Mouse (Mus musculus): ENCODE data around the gene Trim17. TPM values are rescaled to one million over a fixed set of nuclear protein-coding genes. Genes with fewer than 3 reads are reported as not detected.

The Trim17 gene
- polyA plus RNA-seq, 1 experiment from 2014 or later: 0.35 TPM

DNA sequence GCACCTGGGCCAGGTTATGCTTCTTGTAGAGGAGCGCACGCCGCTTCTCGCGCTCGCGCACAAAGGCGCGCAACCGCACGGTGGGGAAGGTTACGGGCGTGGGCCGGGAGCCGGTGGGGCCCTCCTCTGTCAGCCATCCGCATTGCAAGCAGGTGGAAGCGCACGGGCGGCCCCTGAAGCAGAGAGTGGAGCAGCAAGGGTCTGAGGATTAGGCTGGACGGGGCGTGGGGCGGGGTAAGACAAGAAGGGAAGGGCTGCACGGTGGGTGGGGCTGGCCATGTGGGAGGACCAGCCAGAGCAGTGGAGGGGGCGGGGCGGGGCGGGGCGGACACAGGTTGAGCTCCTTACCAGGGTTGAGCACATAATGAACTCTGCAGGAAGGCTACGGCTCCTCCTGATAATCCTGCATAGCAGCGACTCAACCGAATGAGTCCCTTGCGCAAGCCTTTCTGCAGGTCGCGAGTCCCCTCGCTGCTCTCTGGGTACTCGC lies 39.9 kb downstream of the Trim17 start:
- H3K9ac ChIP-seq (ENCODE audit: low read depth, low read length): peak overlapping the region; percentile 50; the same call in 1 of the 2 replicates
- H3K36me3 ChIP-seq (ENCODE audit: control insufficient read depth, insufficient read depth, low read length): peaks cover 8% of the 10 kb centered on the region; the same call in 1 of the 2 replicates
- H3K4me2 ChIP-seq (ENCODE audit: low read depth, low read length): peak overlapping the region; percentile 66
- peak; percentile 90 for ATAC-seq
- H3K27me3 ChIP-seq (replicated peaks; ENCODE audit: control insufficient read depth, insufficient read depth, low read length): no peaks in the 10 kb centered on the region
- 2% methylated on average over 32 of the region's 35 CpGs for WGBS
- peaks cover 4% of the 10 kb centered on the region; the same call in 1 of the 2 replicates for H3K4me1 ChIP-seq (ENCODE audit: control insufficient read depth, insufficient read depth, low read length)
- H3K4me3 ChIP-seq (ENCODE audit: low read length): peak overlapping the region; percentile 45
- no peak overlapping the region for H3K27ac ChIP-seq (ENCODE audit: low read length)
- H3K9me3 ChIP-seq (ENCODE audit: control insufficient read depth, low read length): no peaks in the 10 kb centered on the region

DNA sequence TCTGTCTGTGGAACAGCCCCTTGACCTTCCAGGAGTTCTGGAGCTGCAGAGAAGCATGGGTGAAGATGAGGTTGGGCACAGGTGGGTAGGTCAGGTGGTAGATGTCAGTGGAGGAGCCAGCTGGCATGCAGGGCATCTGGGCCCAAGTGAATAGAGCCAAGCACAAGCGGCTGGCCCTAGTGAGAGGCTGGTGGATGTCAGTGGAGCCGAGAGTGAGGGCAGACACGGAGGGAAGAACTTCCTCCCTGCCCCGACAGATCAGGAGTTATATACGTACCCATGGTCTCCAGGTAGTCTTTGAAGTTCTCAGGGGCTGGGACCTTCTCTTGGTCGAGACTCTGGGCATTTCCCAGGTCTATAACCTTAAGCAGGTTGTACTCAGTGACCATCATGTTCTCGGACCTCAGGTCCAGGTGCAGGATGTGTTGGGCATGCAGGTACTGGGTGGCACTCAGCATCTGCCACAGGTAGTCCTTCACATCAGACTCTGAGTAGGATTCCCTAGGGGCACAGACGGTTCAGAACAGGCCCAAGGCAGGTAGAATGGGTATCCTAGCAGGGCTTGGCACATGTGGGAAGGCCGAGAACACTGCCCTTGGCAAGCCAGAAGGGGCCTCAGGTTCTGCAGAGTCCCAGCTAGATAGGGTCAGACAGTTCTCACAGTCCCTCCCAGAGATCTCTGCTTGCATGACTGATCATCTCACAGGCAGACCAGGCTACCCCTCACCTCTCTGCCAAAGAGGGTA lies 40.7 kb downstream of the Trim17 start:
- no peak overlapping the region for H3K9ac ChIP-seq (ENCODE audit: low read depth, low read length)
- H3K4me3 ChIP-seq (ENCODE audit: low read length): no peak overlapping the region
- WGBS: 83% methylated on average over 9 of the region's 9 CpGs
- no peaks in the 10 kb centered on the region for H3K9me3 ChIP-seq (ENCODE audit: control insufficient read depth, low read length)
- H3K4me2 ChIP-seq (ENCODE audit: low read depth, low read length): peak overlapping the region; percentile 66
- ATAC-seq: no peak
- no peaks in the 10 kb centered on the region for H3K27me3 ChIP-seq (replicated peaks; ENCODE audit: control insufficient read depth, insufficient read depth, low read length)
- peaks cover 4% of the 10 kb centered on the region; the same call in 1 of the 2 replicates for H3K4me1 ChIP-seq (ENCODE audit: control insufficient read depth, insufficient read depth, low read length)
- peaks cover 6% of the 10 kb centered on the region; the same call in 1 of the 2 replicates for H3K36me3 ChIP-seq (ENCODE audit: control insufficient read depth, insufficient read depth, low read length)
- no peak overlapping the region for H3K27ac ChIP-seq (ENCODE audit: low read length)

GRCm38 (mm10) chr11:58995807-58996370 lies 41.4 kb downstream of the Trim17 start:
- Histone ChIP-seq H3K9ac (ENCODE audit: low read depth, low read length) (no peak overlapping the region), H3K4me3 (ENCODE audit: low read length) (no peak overlapping the region), H3K36me3 (ENCODE audit: control insufficient read depth, insufficient read depth, low read length) (no peaks in the 10 kb centered on the region), H3K9me3 (ENCODE audit: control insufficient read depth, low read length) (no peaks in the 10 kb centered on the region), H3K4me2 (ENCODE audit: low read depth, low read length) (no peak overlapping the region), H3K4me1 (ENCODE audit: control insufficient read depth, insufficient read depth, low read length) (peaks cover 4% of the 10 kb centered on the region; the same call in 1 of the 2 replicates), H3K27ac (ENCODE audit: low read length) (no peak overlapping the region), H3K27me3 (replicated peaks; ENCODE audit: control insufficient read depth, insufficient read depth, low read length) (no peaks in the 10 kb centered on the region)
- WGBS: 51% methylated on average over 12 of the region's 12 CpGs
- ATAC-seq: no peak

- no peak overlapping the region for H3K4me2 ChIP-seq (ENCODE audit: low read depth, low read length)
- no peak overlapping the region for H3K9ac ChIP-seq (ENCODE audit: low read depth, low read length)
- WGBS: 81% methylated on average over 5 of the region's 5 CpGs
- H3K27me3 ChIP-seq (replicated peaks; ENCODE audit: control insufficient read depth, insufficient read depth, low read length): no peaks in the 10 kb centered on the region
- H3K27ac ChIP-seq (ENCODE audit: low read length): no peak overlapping the region
- H3K9me3 ChIP-seq (ENCODE audit: control insufficient read depth, low read length): no peaks in the 10 kb centered on the region
- no peak for ATAC-seq
- peaks cover 4% of the 10 kb centered on the region; the same call in 1 of the 2 replicates for H3K4me1 ChIP-seq (ENCODE audit: control insufficient read depth, insufficient read depth, low read length)
- H3K4me3 ChIP-seq (ENCODE audit: low read length): no peak overlapping the region
- H3K36me3 ChIP-seq (ENCODE audit: control insufficient read depth, insufficient read depth, low read length): no peaks in the 10 kb centered on the region
Observed at GRCm38 (mm10) chr11:58997541-58997940, 43.1 kb downstream of the Trim17 start.

DNA sequence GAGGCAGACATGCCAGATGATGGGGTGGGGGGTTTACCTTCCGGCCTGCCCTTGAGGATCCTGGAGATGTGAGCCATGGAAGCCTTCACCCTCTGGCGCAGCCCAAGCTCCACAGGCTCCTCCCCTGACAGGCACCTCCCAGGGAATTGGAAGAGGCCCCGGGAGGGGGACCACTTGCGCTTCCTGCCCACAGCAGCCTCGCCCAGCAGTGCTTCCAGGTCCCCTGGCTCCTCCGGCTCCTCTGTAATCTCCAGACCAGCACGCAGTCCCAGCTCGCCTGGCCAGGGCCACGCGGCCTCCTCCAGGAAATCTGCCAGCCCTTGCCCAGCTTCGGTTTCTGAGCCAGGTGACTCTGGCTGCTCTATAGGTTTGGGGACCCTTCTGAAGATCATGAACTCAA lies 44.7 kb downstream of the Trim17 start:
- Histone ChIP-seq H3K36me3 (ENCODE audit: control insufficient read depth, insufficient read depth, low read length) (no peaks in the 10 kb centered on the region), H3K27me3 (replicated peaks; ENCODE audit: control insufficient read depth, insufficient read depth, low read length) (no peaks in the 10 kb centered on the region), H3K4me1 (ENCODE audit: control insufficient read depth, insufficient read depth, low read length) (peaks cover 4% of the 10 kb centered on the region; the same call in 1 of the 2 replicates), H3K4me3 (ENCODE audit: low read length) (no peak overlapping the region), H3K27ac (ENCODE audit: low read length) (no peak overlapping the region), H3K9me3 (ENCODE audit: control insufficient read depth, low read length) (no peaks in the 10 kb centered on the region), H3K9ac (ENCODE audit: low read depth, low read length) (no peak overlapping the region), H3K4me2 (ENCODE audit: low read depth, low read length) (no peak overlapping the region)
- ATAC-seq: peak; percentile 55
- WGBS: 40% methylated on average over 11 of the region's 11 CpGs

GRCm38 (mm10) chr11:58999830-59000229 lies 45.3 kb downstream of the Trim17 start:
- Histone ChIP-seq H3K27me3 (replicated peaks; ENCODE audit: control insufficient read depth, insufficient read depth, low read length) (no peaks in the 10 kb centered on the region), H3K4me1 (ENCODE audit: control insufficient read depth, insufficient read depth, low read length) (peaks cover 1% of the 10 kb centered on the region; the same call in 1 of the 2 replicates), H3K36me3 (ENCODE audit: control insufficient read depth, insufficient read depth, low read length) (no peaks in the 10 kb centered on the region), H3K9ac (ENCODE audit: low read depth, low read length) (no peak overlapping the region), H3K4me2 (ENCODE audit: low read depth, low read length) (no peak overlapping the region), H3K4me3 (ENCODE audit: low read length) (no peak overlapping the region), H3K9me3 (ENCODE audit: control insufficient read depth, low read length) (no peaks in the 10 kb centered on the region), H3K27ac (ENCODE audit: low read length) (no peak overlapping the region)
- ATAC-seq: no peak
- WGBS: 75% methylated on average over 6 of the region's 6 CpGs

- Histone ChIP-seq H3K9ac (ENCODE audit: low read depth, low read length) (no peak overlapping the region), H3K9me3 (ENCODE audit: control insufficient read depth, low read length) (no peaks in the 10 kb centered on the region), H3K27me3 (replicated peaks; ENCODE audit: control insufficient read depth, insufficient read depth, low read length) (no peaks in the 10 kb centered on the region), H3K27ac (ENCODE audit: low read length) (no peak overlapping the region), H3K4me2 (ENCODE audit: low read depth, low read length) (no peak overlapping the region), H3K4me1 (ENCODE audit: control insufficient read depth, insufficient read depth, low read length) (no peaks in the 10 kb centered on the region; the same call in 1 of the 2 replicates), H3K36me3 (ENCODE audit: control insufficient read depth, insufficient read depth, low read length) (no peaks in the 10 kb centered on the region), H3K4me3 (ENCODE audit: low read length) (no peak overlapping the region)
- no peak for ATAC-seq
- WGBS: 91% methylated on average over 21 of the region's 21 CpGs
Observed at GRCm38 (mm10) chr11:59000635-59001034, 46.1 kb downstream of the Trim17 start.

- H3K27ac ChIP-seq (ENCODE audit: low read length): no peak overlapping the region
- no peaks in the 10 kb centered on the region for H3K27me3 ChIP-seq (replicated peaks; ENCODE audit: control insufficient read depth, insufficient read depth, low read length)
- WGBS: 75% methylated on average over 7 of the region's 7 CpGs
- no peak overlapping the region for H3K4me2 ChIP-seq (ENCODE audit: low read depth, low read length)
- no peak for ATAC-seq
- H3K9me3 ChIP-seq (ENCODE audit: control insufficient read depth, low read length): no peaks in the 10 kb centered on the region
- no peak overlapping the region for H3K4me3 ChIP-seq (ENCODE audit: low read length)
- no peaks in the 10 kb centered on the region for H3K36me3 ChIP-seq (ENCODE audit: control insufficient read depth, insufficient read depth, low read length)
- no peaks in the 10 kb centered on the region; the same call in 1 of the 2 replicates for H3K4me1 ChIP-seq (ENCODE audit: control insufficient read depth, insufficient read depth, low read length)
- no peak overlapping the region for H3K9ac ChIP-seq (ENCODE audit: low read depth, low read length)
Observed at GRCm38 (mm10) chr11:59002327-59003079, 48.0 kb downstream of the Trim17 start.

DNA sequence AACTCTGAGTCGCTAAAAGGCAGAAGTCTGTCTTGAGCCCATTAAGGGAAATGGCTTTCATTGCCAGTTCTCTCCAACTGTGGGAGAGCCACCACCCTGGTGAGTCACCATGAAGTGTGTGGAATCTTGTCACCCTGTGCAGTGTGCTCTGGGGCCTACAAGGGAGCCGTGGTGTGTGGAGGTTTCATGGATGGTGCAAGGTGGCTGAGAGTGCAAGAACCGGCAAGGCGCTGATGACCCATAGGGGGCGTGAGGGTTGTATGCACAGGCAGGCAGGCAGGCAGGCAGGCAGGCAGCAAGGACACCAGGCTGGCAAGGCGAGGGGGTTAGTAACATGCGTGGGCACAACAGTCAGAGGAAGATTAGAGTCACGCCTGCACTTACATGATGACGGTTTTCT lies 60.6 kb downstream of the Trim17 start:
- Histone ChIP-seq H3K4me3 (ENCODE audit: low read length) (no peak overlapping the region), H3K27ac (ENCODE audit: low read length) (no peak overlapping the region), H3K9me3 (ENCODE audit: control insufficient read depth, low read length) (no peaks in the 10 kb centered on the region), H3K4me1 (ENCODE audit: control insufficient read depth, insufficient read depth, low read length) (no peaks in the 10 kb centered on the region), H3K9ac (ENCODE audit: low read depth, low read length) (no peak overlapping the region), H3K27me3 (replicated peaks; ENCODE audit: control insufficient read depth, insufficient read depth, low read length) (no peaks in the 10 kb centered on the region), H3K36me3 (ENCODE audit: control insufficient read depth, insufficient read depth, low read length) (no peaks in the 10 kb centered on the region), H3K4me2 (ENCODE audit: low read depth, low read length) (no peak overlapping the region)
- ATAC-seq: no peak
- WGBS: 31% methylated on average over 9 of the region's 9 CpGs
